Mouse (Mus musculus): Measurements from ENCODE around the gene Gab2.

Gene Gab2

GRCm38 (mm10) chr7:97345229-97345871 lies 264.0 kb downstream of the Gab2 start:
- peak; percentile 61 to 64 for DNase-seq (ENCODE audit: low spot score in 2 of 2)

GRCm38 (mm10) chr7:97346111-97346821 lies 264.9 kb downstream of the Gab2 start:
- peak in 1 of 2 experiments; percentile 40 for DNase-seq (ENCODE audit: low spot score in 2 of 2)

GRCm38 (mm10) chr7:97346822-97347166 lies 265.4 kb downstream of the Gab2 start:
- no peak for DNase-seq (ENCODE audit: low spot score in 2 of 2)

- no peak for DNase-seq (ENCODE audit: low spot score in 2 of 2)
Observed at GRCm38 (mm10) chr7:97347464-97347863, 266.1 kb downstream of the Gab2 start.

- DNase-seq (ENCODE audit: low spot score in 2 of 2), result no peak
Observed at GRCm38 (mm10) chr7:97348318-97348717, 266.9 kb downstream of the Gab2 start.

GRCm38 (mm10) chr7:97348836-97349235 lies 267.4 kb downstream of the Gab2 start:
- no peak for DNase-seq (ENCODE audit: low spot score in 2 of 2)

- DNase-seq (ENCODE audit: low spot score in 2 of 2), result no peak
Observed at GRCm38 (mm10) chr7:97349438-97349837, 268.1 kb downstream of the Gab2 start.

GRCm38 (mm10) chr7:97350891-97351290 lies 269.5 kb downstream of the Gab2 start:
- no peak for DNase-seq (ENCODE audit: low spot score in 2 of 2)

- DNase-seq (ENCODE audit: low spot score in 2 of 2), result no peak
Observed at GRCm38 (mm10) chr7:97351792-97352513, 270.6 kb downstream of the Gab2 start.

- no peak for DNase-seq (ENCODE audit: low spot score in 2 of 2)
Observed at GRCm38 (mm10) chr7:97353356-97353755, 272.0 kb downstream of the Gab2 start.

- peak; percentile 56 to 62 for DNase-seq (ENCODE audit: low spot score in 2 of 2)
Observed at GRCm38 (mm10) chr7:97355068-97355841, 273.9 kb downstream of the Gab2 start.

- no peak for DNase-seq (ENCODE audit: low spot score in 2 of 2)
Observed at GRCm38 (mm10) chr7:97356253-97356652, 274.9 kb downstream of the Gab2 start.

- DNase-seq (ENCODE audit: low spot score in 2 of 2), result peak; percentile 76 to 81
Observed at GRCm38 (mm10) chr7:97356875-97357276, 275.5 kb downstream of the Gab2 start.

GRCm38 (mm10) chr7:97357840-97358239 lies 276.5 kb downstream of the Gab2 start:
- no peak for DNase-seq (ENCODE audit: low spot score in 2 of 2)

GRCm38 (mm10) chr7:97358347-97358746 lies 277.0 kb downstream of the Gab2 start:
- DNase-seq (ENCODE audit: low spot score in 2 of 2), result no peak

Measured in heart, adult 9 months (tissue).